16 mouse cellular contexts compared by ENCODE assay signal in genomic region chr9:60043175-60043574, GRCm38 (mm10).
"Had no signal": no experiment of that assay in that cellular context is flagged by ENCODE, and none has a peak within 500 bp of the region (broad histone marks: within the 10 kb centered on the region; RNA-seq: fewer than 3 reads in every experiment).

No protein-coding gene starts in this region.

- H3K9ac ChIP-seq: limb, embryonic 12.5 days; limb, embryonic 15.5 days; liver, embryonic 15.5 days; midbrain, embryonic 13.5 days had no signal

- DNase-seq: kidney, adult 2 months; kidney, postnatal 25 days; lung, adult 2 months; thymus, adult 2 months; thymus, postnatal 14 days; thymus, postnatal 4 days had no signal

- H3K9me3 ChIP-seq: limb, embryonic 15.5 days; liver, embryonic 15.5 days had no signal

- H3K4me1 ChIP-seq: liver, embryonic 15.5 days; megakaryocyte, embryonic 14.5 days; midbrain, embryonic 10.5 days had no signal

- H3K27ac ChIP-seq: kidney, postnatal 0 days; limb, embryonic 12.5 days; limb, embryonic 15.5 days; liver, embryonic 15.5 days; midbrain, embryonic 10.5 days; midbrain, embryonic 13.5 days had no signal

- ATAC-seq: intestine, postnatal 0 days; lung, postnatal 0 days; midbrain, embryonic 13.5 days had no signal

- H3K4me2 ChIP-seq: limb, embryonic 12.5 days; limb, embryonic 15.5 days; liver, embryonic 11.5 days; liver, embryonic 15.5 days; midbrain, embryonic 13.5 days had no signal

- H3K27me3 ChIP-seq: limb, embryonic 12.5 days; limb, embryonic 15.5 days; liver, embryonic 15.5 days; midbrain, embryonic 13.5 days had no signal

- H3K4me3 ChIP-seq: limb, embryonic 12.5 days; limb, embryonic 15.5 days; liver, embryonic 15.5 days; megakaryocyte, embryonic 14.5 days; midbrain, embryonic 10.5 days; midbrain, embryonic 13.5 days had no signal

- H3K36me3 ChIP-seq: liver, embryonic 15.5 days; midbrain, embryonic 10.5 days; midbrain, embryonic 13.5 days had no signal
